Mouse (Mus musculus) small intestine, adult 2 months (tissue): ENCODE measurements around the gene Tesk1.
A peak's percentile ranks its signal among the peaks of the same experiment; 100 is the strongest.

Source experiments
- CTCF ChIP-seq: fragments of 200-500 bp; IDR thresholded peaks from 2 replicates; pipeline ENCODE4 v1.5.1; 2012; ENCODE audit warnings: low read depth, mild to moderate bottlenecking, control low read depth, inconsistent platforms, low read length, moderate library complexity, mixed read lengths; ENCODE audit not compliant: insufficient replicate concordance, insufficient read length; ENCODE audit errors: extremely low read depth
- POLR2A ChIP-seq: fragments of 200-500 bp; IDR thresholded peaks from 2 replicates; pipeline ENCODE4 v1.6.1; 2012; ENCODE audit warnings: low read depth, mild to moderate bottlenecking, control low read depth, inconsistent platforms, low read length, moderate library complexity

DNA sequence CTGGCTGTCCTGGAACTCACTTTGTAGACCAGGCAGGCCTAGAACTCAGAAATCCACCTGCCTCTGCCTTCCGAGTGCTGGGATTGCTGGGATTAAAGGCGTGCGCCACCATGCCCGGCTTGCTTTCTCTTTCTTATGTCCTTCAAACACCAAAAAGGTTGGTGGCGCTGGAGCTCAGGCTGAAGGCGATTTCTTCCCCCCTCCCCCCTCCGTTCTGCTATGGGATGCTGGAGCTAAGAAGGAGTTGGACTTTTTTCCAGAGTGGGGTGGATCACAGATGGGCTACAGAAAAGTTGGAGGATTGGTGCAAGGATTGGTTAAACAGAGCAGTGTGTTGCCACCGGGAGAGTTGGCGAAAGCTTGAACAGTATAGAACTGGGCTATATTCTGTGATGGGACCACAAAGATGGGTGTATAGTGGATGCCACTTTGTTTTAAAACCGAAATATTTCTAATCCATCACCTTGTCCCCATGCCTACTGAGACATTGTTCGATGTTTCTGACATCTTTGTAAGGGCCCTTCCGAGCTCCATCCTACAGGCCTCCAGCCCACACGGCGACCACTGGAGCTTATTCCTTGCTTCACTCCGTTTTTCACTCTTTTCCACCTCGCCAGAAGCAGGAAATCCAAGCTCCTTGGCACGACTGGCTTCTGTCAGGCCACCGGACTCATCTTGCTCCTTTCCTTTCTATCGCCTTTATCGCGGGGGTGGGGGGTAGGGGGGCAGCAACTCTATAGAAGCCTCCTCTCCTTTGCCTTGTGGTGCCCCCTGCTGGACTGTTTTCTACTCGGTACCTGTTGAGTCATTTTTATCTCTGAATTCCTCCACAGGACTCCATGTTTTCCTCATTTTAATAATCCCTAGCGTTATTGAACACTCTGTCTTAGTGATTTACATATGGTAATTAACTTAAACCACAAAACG is 37.4 kb downstream of the Tesk1 start:
- TF ChIP-seq CTCF (peak; percentile 57; the same call in 1 of the 2 replicates), POLR2A (no peak)
